Comparison of ENCODE assay signal across 24 mouse cellular contexts in genomic region chr9:75422251-75422691, GRCm38 (mm10). TPM values are rescaled to one million over a fixed set of nuclear protein-coding genes. Genes with fewer than 3 reads are reported as not detected.
A peak's percentile ranks its signal among the peaks of the same experiment; 100 is the strongest.
DNase-seq lines count a peak whose midpoint lies in the region; ATAC-seq lines count a peak whose summit lies in the region.
"Had no signal": no experiment of that assay in that cellular context is flagged by ENCODE, and none has a peak within 500 bp of the region (broad histone marks: within the 10 kb centered on the region; RNA-seq: fewer than 3 reads in every experiment).

No protein-coding gene starts in this region.

- no peak for ATAC-seq in megakaryocyte, adult 5-6 weeks (ENCODE audit: poor library complexity, severe bottlenecking)
- ATAC-seq: forebrain, embryonic 13.5 days; hindbrain, embryonic 16.5 days; intestine, embryonic 15.5 days; liver, postnatal 0 days; midbrain, embryonic 16.5 days had no signal

- no peak overlapping the region for H3K27ac ChIP-seq in limb, embryonic 10.5 days
- H3K27ac ChIP-seq: forebrain, embryonic 13.5 days; intestine, embryonic 15.5 days; layer of hippocampus, adult 2 months; limb, embryonic 12.5 days; stomach, embryonic 15.5 days had no signal

- no peaks in the 10 kb centered on the region for H3K27me3 ChIP-seq in megakaryocyte, embryonic 14.5 days (replicated peaks)
- H3K27me3 ChIP-seq in limb, embryonic 10.5 days (ENCODE audit: low read depth, poor library complexity, severe bottlenecking), result no peaks in the 10 kb centered on the region
- H3K27me3 ChIP-seq: CH12.LX; forebrain, embryonic 13.5 days; intestine, embryonic 15.5 days; limb, embryonic 12.5 days; stomach, embryonic 15.5 days had no signal

- DNase-seq in adrenal gland, adult (ENCODE audit: inconsistent age in 2 of 2, low spot score in 1 of 2), result peak; percentile 61 to 78
- no peak for DNase-seq in adrenal gland, postnatal 10 days
- DNase-seq in brain, adult 2 months (ENCODE audit: low read depth, low spot score), result peak; percentile 32
- DNase-seq in adipocyte (ENCODE audit: low spot score), result no peak
- DNase-seq in limb, embryonic 10.5 days (ENCODE audit: low spot score), result no peak
- DNase-seq: cerebellum, adult 11-12 months; cerebellum, postnatal 10 days; kidney, adult 9 months; kidney, postnatal 25 days; liver, postnatal 0 days; lung, postnatal 14 days; thymus, adult 18-20 months; thymus, postnatal 36 days had no signal

- 92% methylated on average over 3 of the region's 3 CpGs for WGBS in limb, embryonic 10.5 days

- H3K4me1 ChIP-seq in megakaryocyte, embryonic 14.5 days, result peaks cover 100% of the 10 kb centered on the region
- H3K4me1 ChIP-seq in limb, embryonic 10.5 days, result peaks cover 13% of the 10 kb centered on the region
- H3K4me1 ChIP-seq: forebrain, embryonic 13.5 days; intestine, embryonic 15.5 days; stomach, embryonic 15.5 days had no signal

- peak overlapping the region; percentile 87 for H3K4me3 ChIP-seq in megakaryocyte, embryonic 14.5 days (replicated peaks)
- H3K4me3 ChIP-seq in limb, embryonic 10.5 days, result no peak overlapping the region
- H3K4me3 ChIP-seq: forebrain, embryonic 13.5 days; intestine, embryonic 15.5 days; layer of hippocampus, adult 2 months; limb, embryonic 12.5 days; stomach, embryonic 15.5 days had no signal

- peaks cover 69% of the 10 kb centered on the region for H3K36me3 ChIP-seq in megakaryocyte, embryonic 14.5 days (replicated peaks; ENCODE audit: low read length)
- no peaks in the 10 kb centered on the region for H3K36me3 ChIP-seq in limb, embryonic 10.5 days
- H3K36me3 ChIP-seq: G1E; intestine, embryonic 15.5 days; limb, embryonic 12.5 days; stomach, embryonic 15.5 days had no signal

- no peaks in the 10 kb centered on the region for H3K9me3 ChIP-seq in megakaryocyte, embryonic 14.5 days
- H3K9me3 ChIP-seq in limb, embryonic 10.5 days (replicated peaks), result no peaks in the 10 kb centered on the region
- H3K9me3 ChIP-seq: G1E; intestine, embryonic 15.5 days; limb, embryonic 12.5 days; stomach, embryonic 15.5 days had no signal

RNA-seq across cellular contexts. Expression of gene Mapk6, which starts 12.5 kb away (rescaled TPM):
- total RNA-seq in adrenal gland, postnatal 10 days (2021), result 10 to 100 TPM; 34.6 to 35.1 TPM
- 31.3 and 53.1 TPM in 2 replicates for polyA plus RNA-seq in megakaryocyte, embryonic 14.5 days (2012; ENCODE audit: insufficient read depth, low replicate concordance)
- 36.0 and 39.6 TPM in 2 replicates for total RNA-seq in megakaryocyte, adult 5-6 weeks (2015)
- total RNA-seq in megakaryocyte, adult 5-6 weeks (2017), result 26.6 and 29.3 TPM in 2 replicates
- 141 and 146 TPM in 2 replicates for polyA plus RNA-seq in limb, embryonic 10.5 days (2016; fragmentation: Nextera tagmentation; extraction: Ambion mirVana)

RNA-seq across cellular contexts. Expression of gene Leo1, which starts 19.1 kb away (rescaled TPM):
- 10 to 100 TPM; 26.1 to 27.1 TPM for total RNA-seq in adrenal gland, postnatal 10 days (2021)
- polyA plus RNA-seq in megakaryocyte, embryonic 14.5 days (2012; ENCODE audit: insufficient read depth, low replicate concordance), result 3.6 and 17.0 TPM in 2 replicates
- total RNA-seq in megakaryocyte, adult 5-6 weeks (2015), result 12.5 and 16.3 TPM in 2 replicates
- 32.5 and 35.6 TPM in 2 replicates for total RNA-seq in megakaryocyte, adult 5-6 weeks (2017)
- polyA plus RNA-seq in limb, embryonic 10.5 days (2016; fragmentation: Nextera tagmentation; extraction: Ambion mirVana), result 49.4 and 58.3 TPM in 2 replicates

Comparison
In these comparisons a context has a peak if more than half of its experiments do, and no peak if none do; other contexts are left out.
1. DNase-seq: peak in adrenal gland, adult (2 of 2) and brain, adult 2 months (single experiment); none in adrenal gland, postnatal 10 days (single experiment), adipocyte (single experiment) and limb, embryonic 10.5 days (single experiment).